Mouse (Mus musculus) heart, postnatal 0 days (tissue): ENCODE results near the gene Pik3c2b. TPM values are rescaled to one million over a fixed set of nuclear protein-coding genes. Genes with fewer than 3 reads are reported as not detected.
"Not testable (repeated sequence)": the region's sequence is repeated elsewhere in the genome, so short reads cannot be mapped to it uniquely, and the experiment has no call there.

Experiments
- ATAC-seq: fragments of 200-750 bp; cut with Nextera tagmentation; 2 replicates; pipeline ENCODE4 v1.8.0; 2017; ENCODE audit warnings: low read depth, moderate number of reproducible peaks, moderate library complexity; ENCODE audit not compliant: insufficient read depth
- DNase-seq: peaks from one replicate; pipeline ENCODE4 v3.0.0-alpha.2; 2016; ENCODE audit warnings: low spot score
- H3K27ac ChIP-seq: fragments of 300-500 bp; sonication (generic); 2 replicates; pipeline ENCODE4 v1.5.1; 2014; ENCODE audit warnings: low read depth, mild to moderate bottlenecking
- H3K27me3 ChIP-seq: fragments of 300-500 bp; sonication (generic); 2 replicates; pipeline ENCODE4 v1.6.1; 2014; ENCODE audit warnings: low read length, mixed read lengths; ENCODE audit not compliant: control insufficient read depth, insufficient read depth
- H3K36me3 ChIP-seq: fragments of 300-500 bp; sonication (generic); replicated peaks from 2 replicates; pipeline ENCODE4 v1.6.1; 2014; ENCODE audit warnings: low read length, mixed read lengths; ENCODE audit not compliant: control insufficient read depth, insufficient read depth
- H3K4me1 ChIP-seq: fragments of 300-500 bp; sonication (generic); 2 replicates; pipeline ENCODE4 v1.6.1; 2014; ENCODE audit warnings: antibody characterized with exemption; ENCODE audit not compliant: control insufficient read depth, insufficient read depth
- H3K4me2 ChIP-seq: fragments of 300-500 bp; sonication (generic); 2 replicates; pipeline ENCODE4 v1.6.1; 2014; ENCODE audit warnings: low read depth, mild to moderate bottlenecking, low read length, moderate library complexity
- H3K4me3 ChIP-seq: fragments of 300-500 bp; sonication (generic); 2 replicates; pipeline ENCODE4 v1.5.1; 2014; ENCODE audit warnings: low read depth, low read length
- H3K9ac ChIP-seq: fragments of 300-500 bp; sonication (generic); replicated peaks from 2 replicates; pipeline ENCODE4 v1.6.1; 2014; ENCODE audit warnings: low read depth, low read length, mixed read lengths
- H3K9me3 ChIP-seq: fragments of 300-500 bp; sonication (generic); replicated peaks from 2 replicates; pipeline ENCODE4 v1.6.1; 2016; ENCODE audit warnings: low read length; ENCODE audit not compliant: control insufficient read depth
- CTCF ChIP-seq: IDR thresholded peaks from 2 replicates; pipeline ENCODE4 v1.5.1; 2016; ENCODE audit warnings: antibody characterized with exemption, control low read depth, low read depth
- EP300 ChIP-seq: IDR thresholded peaks from 2 replicates; pipeline ENCODE4 v1.6.1; 2016; ENCODE audit warnings: antibody characterized with exemption, low read depth
- WGBS: fragments of 180-500 bp; shearing (Covaris S2); extraction: QIAGEN DNeasy Blood & Tissue Kit; methylation state at CpG from one replicate; pipeline ENCODE4 v1.1.7; 2014; 5-methylcytosine and 5-hydroxymethylcytosine counted together
- polyA plus RNA-seq: library from polyadenylated mRNA; unstranded; fragments of >200 nt; fragmentation: Nextera tagmentation; extraction: Ambion mirVana; gene quantifications from 2 replicates; pipeline ENCODE4 v1.2.1, GENCODE M21; 2015
- total RNA-seq: library from RNA; depleted of rRNA; stranded (reverse); fragments of >200 nt; gene quantifications from 2 replicates; pipeline ENCODE4 v1.2.3, GENCODE M21; 2014; ENCODE audit warnings: low replicate concordance

Gene Pik3c2b
- total and polyA plus RNA-seq, 2 experiments from 2014 or later, result 7.8 to 16.3 TPM

GRCm38 (mm10) chr1:133034091-133034460, 11.4 kb upstream of the Pik3c2b start:
- 0 out of 2 replicates have a peak overlapping the region, but pooled peaks have one; percentile 11 for H3K27ac ChIP-seq
- TF ChIP-seq EP300, result no peak
- no peak for TF ChIP-seq CTCF
- H3K36me3 ChIP-seq, result no peaks in the 10 kb centered on the region
- DNase-seq (no peak), ATAC-seq (peak; percentile 40)
- no peaks in the 10 kb centered on the region for H3K27me3 ChIP-seq
- WGBS, result 9% methylated on average over 11 of the region's 11 CpGs
- no peaks in the 10 kb centered on the region for H3K4me1 ChIP-seq
- peak overlapping the region; percentile 51 for H3K4me2 ChIP-seq
- H3K4me3 ChIP-seq, result peak overlapping the region; percentile 54
- H3K9ac ChIP-seq, result peak overlapping the region; percentile 60; the same call in 1 of the 2 replicates
- H3K9me3 ChIP-seq, result no peaks in the 10 kb centered on the region

DNA sequence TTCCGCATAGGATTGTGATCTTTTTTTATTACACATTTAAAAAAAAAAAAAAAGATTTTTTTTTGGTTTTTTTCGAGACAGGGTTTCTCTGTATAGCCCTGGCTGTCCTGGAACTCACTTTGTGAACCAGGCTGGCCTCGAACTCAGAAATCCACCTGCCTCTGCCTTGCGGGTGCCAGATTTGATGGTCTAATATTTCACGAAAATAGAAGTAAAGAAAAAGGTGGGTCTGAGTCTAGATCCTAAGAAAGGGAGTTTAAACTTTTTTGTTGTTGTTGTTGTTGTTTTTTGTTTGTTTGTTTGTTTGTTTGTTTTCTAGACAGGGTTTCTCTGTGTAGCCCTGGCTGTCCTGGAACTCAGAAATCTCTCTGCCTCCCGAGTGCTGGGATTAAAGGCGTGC, 10.8 kb upstream of the Pik3c2b start:
- 80% methylated on average over 7 of the region's 7 CpGs for WGBS
- not testable (repeated sequence) for DNase-seq

DNA sequence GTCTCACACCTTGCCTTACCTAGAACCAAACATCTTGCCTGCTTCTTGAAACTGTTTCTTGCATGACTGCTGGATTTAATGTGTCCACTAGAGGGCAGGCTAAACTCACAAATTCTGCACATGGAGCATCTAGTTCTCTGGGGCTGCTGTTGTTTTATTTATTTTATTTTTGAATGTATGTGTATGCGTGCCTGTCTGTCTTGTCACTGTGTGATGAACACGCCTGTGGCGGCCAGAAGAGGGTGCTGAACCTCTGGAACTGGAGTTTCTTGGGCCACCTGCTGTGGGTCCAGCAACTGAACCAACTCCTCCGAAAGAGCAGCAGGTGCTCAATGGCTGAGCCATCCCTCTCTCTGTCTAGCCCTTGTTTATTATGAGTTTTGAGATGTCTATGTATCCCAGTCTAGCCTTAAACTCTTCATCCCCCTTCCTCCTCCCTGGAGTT, 5.9 kb upstream of the Pik3c2b start:
- H3K4me2 ChIP-seq, result no peak overlapping the region
- no peaks in the 10 kb centered on the region for H3K27me3 ChIP-seq
- H3K9me3 ChIP-seq, result no peaks in the 10 kb centered on the region
- no peaks in the 10 kb centered on the region for H3K4me1 ChIP-seq
- peak; percentile 94 for TF ChIP-seq CTCF
- no peak for TF ChIP-seq EP300
- no peaks in the 10 kb centered on the region for H3K36me3 ChIP-seq
- peak; percentile 88 for ATAC-seq
- H3K4me3 ChIP-seq, result no peak overlapping the region
- no peak overlapping the region for H3K27ac ChIP-seq
- DNase-seq, result peak; percentile 86
- no peak overlapping the region for H3K9ac ChIP-seq
- WGBS, result 22% methylated on average over 4 of the region's 4 CpGs

More for the DNA sequence above, 10.8 kb upstream of the Pik3c2b start:
- H3K36me3 ChIP-seq, H3K4me2 ChIP-seq, H3K9ac ChIP-seq, H3K4me3 ChIP-seq, H3K9me3 ChIP-seq, ATAC-seq, H3K4me1 ChIP-seq, H3K27ac ChIP-seq, H3K27me3 ChIP-seq: not testable (repeated sequence)

- H3K27ac ChIP-seq, result peak overlapping the region; percentile 90
- H3K4me1 ChIP-seq, result peaks cover 12% of the 10 kb centered on the region
- DNase-seq (peak; percentile 69), ATAC-seq (peak; percentile 91)
- H3K4me2 ChIP-seq, result peak overlapping the region; percentile 99
- no peaks in the 10 kb centered on the region for H3K9me3 ChIP-seq
- TF ChIP-seq CTCF, result peak; percentile 38
- no peak for TF ChIP-seq EP300
- peak overlapping the region; percentile 90 for H3K4me3 ChIP-seq
- no peaks in the 10 kb centered on the region for H3K27me3 ChIP-seq
- under 1% methylated on average over 65 of the region's 71 CpGs for WGBS
- H3K36me3 ChIP-seq, result no peaks in the 10 kb centered on the region
- H3K9ac ChIP-seq, result peak overlapping the region; percentile 94
Observed at GRCm38 (mm10) chr1:133045861-133046440, 484 bp downstream of the Pik3c2b start.

DNA sequence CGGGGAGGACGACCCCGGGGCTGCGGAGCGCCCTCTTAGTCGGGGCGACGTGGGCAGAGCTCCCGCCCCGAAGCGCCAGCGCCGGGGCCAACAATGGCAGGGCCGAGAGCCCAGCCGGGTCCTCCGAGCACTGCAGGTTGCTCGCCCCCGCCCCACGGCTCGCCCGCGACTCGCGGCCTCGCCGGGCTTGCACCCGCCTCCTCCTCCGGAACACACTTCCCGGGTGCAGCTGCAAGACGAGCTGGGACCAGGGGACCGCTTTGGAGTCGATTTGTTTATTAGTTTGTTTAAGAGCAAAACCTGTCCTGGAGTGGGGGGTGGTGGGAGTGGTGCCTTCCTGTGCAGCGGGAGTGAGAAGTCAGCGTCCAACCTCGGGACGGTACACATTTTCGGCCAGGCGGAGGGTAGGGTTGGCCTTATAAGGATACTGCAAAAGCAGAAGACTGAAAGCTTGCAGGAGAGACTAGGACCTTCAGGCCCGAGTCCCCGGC, 1.0 kb downstream of the Pik3c2b start:
- H3K4me3 ChIP-seq, result peak overlapping the region; percentile 90
- no peaks in the 10 kb centered on the region for H3K9me3 ChIP-seq
- TF ChIP-seq CTCF (no peak), EP300 (no peak)
- H3K36me3 ChIP-seq, result no peaks in the 10 kb centered on the region
- H3K27me3 ChIP-seq, result no peaks in the 10 kb centered on the region
- peaks cover 12% of the 10 kb centered on the region for H3K4me1 ChIP-seq
- 0% methylated on average over 35 of the region's 40 CpGs for WGBS
- peak overlapping the region; percentile 90 for H3K27ac ChIP-seq
- peak overlapping the region; percentile 94 for H3K9ac ChIP-seq
- peak overlapping the region; percentile 99 for H3K4me2 ChIP-seq
- ATAC-seq (peak; percentile 63), DNase-seq (no peak)

GRCm38 (mm10) chr1:133047575-133047974, 2.1 kb downstream of the Pik3c2b start:
- H3K27ac ChIP-seq, result peak overlapping the region; percentile 90
- WGBS, result 44% methylated on average over 8 of the region's 8 CpGs
- peak overlapping the region; percentile 90 for H3K4me3 ChIP-seq
- no peak for TF ChIP-seq EP300
- no peak for TF ChIP-seq CTCF
- H3K36me3 ChIP-seq, result no peaks in the 10 kb centered on the region
- no peak for ATAC-seq
- H3K9ac ChIP-seq, result peak overlapping the region; percentile 94; the same call in 1 of the 2 replicates
- H3K4me2 ChIP-seq, result peak overlapping the region; percentile 99
- H3K27me3 ChIP-seq, result no peaks in the 10 kb centered on the region
- no peaks in the 10 kb centered on the region for H3K9me3 ChIP-seq
- DNase-seq, result no peak
- H3K4me1 ChIP-seq, result peaks cover 17% of the 10 kb centered on the region
